Mouse (Mus musculus) ES-E14 (cell line): ENCODE data around the gene Plekhg1.

ENCODE experiments used
- CHD2 ChIP-seq: IDR thresholded peaks from 2 replicates; pipeline ENCODE4 v1.6.1; 2014; ENCODE audit warnings: mild to moderate bottlenecking, low read depth, low read length, inconsistent platforms
- HCFC1 ChIP-seq: IDR thresholded peaks from 2 replicates; pipeline ENCODE4 v1.6.1; 2012; ENCODE audit warnings: low read length, inconsistent platforms, borderline replicate concordance; ENCODE audit not compliant: insufficient read depth
- MAFK ChIP-seq: IDR thresholded peaks from 2 replicates; pipeline ENCODE4 v1.6.1; 2014; ENCODE audit warnings: mild to moderate bottlenecking, low read depth, low read length, inconsistent platforms; ENCODE audit not compliant: insufficient read depth
- ZC3H11A ChIP-seq: IDR thresholded peaks from 2 replicates; pipeline ENCODE4 v1.6.1; 2012; ENCODE audit warnings: low read depth, mild to moderate bottlenecking, inconsistent platforms, low read length, borderline replicate concordance
- ZNF384 ChIP-seq: IDR thresholded peaks from 2 replicates; pipeline ENCODE4 v1.6.1; 2012; ENCODE audit warnings: low read depth, low read length, inconsistent platforms

DNA sequence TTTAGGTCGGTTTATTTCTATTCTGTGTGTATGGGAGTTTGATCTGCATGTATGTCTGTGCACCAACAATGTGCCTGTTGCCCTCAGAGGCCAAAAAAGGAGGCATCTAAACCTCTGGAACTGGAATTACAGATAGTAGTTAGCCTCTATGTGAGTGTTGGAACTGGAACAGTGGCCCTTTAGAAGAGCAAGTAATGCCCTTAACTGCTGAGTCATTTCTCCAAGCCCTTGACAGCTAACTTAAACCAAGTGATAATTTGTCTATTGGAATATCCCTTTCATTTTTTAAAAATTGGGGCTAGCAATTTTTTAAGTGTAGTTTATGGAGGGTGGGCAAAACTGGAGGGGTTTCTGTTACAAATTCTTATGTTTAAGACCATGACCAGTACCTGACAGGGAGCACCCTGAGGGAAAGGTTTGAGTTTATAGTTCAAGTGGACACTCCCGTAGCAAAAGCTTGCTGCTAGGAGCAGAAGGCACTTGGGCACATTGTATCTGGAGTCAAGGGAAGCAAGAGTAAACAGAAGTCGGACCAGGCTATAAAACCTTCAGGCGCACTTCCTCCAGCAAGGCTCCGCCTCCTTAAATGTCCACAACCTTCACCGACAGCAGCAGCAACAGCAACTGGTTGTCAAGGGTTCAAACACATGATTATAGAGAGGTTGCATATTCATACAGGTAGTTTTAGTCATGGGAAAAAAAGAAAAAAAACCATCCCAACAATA, 235.9 kb downstream of the Plekhg1 start:
- no peak for TF ChIP-seq CHD2
- TF ChIP-seq ZNF384 = no peak
- no peak for TF ChIP-seq ZC3H11A
- no peak for TF ChIP-seq MAFK
- no peak for TF ChIP-seq HCFC1
